Mouse (Mus musculus): ENCODE data around the gene Cyb561d2. TPM values are rescaled to one million over a fixed set of nuclear protein-coding genes. Genes with fewer than 3 reads are reported as not detected.

The Cyb561d2 gene
- polyA plus RNA-seq, 1 experiment = 18.5 TPM

DNA sequence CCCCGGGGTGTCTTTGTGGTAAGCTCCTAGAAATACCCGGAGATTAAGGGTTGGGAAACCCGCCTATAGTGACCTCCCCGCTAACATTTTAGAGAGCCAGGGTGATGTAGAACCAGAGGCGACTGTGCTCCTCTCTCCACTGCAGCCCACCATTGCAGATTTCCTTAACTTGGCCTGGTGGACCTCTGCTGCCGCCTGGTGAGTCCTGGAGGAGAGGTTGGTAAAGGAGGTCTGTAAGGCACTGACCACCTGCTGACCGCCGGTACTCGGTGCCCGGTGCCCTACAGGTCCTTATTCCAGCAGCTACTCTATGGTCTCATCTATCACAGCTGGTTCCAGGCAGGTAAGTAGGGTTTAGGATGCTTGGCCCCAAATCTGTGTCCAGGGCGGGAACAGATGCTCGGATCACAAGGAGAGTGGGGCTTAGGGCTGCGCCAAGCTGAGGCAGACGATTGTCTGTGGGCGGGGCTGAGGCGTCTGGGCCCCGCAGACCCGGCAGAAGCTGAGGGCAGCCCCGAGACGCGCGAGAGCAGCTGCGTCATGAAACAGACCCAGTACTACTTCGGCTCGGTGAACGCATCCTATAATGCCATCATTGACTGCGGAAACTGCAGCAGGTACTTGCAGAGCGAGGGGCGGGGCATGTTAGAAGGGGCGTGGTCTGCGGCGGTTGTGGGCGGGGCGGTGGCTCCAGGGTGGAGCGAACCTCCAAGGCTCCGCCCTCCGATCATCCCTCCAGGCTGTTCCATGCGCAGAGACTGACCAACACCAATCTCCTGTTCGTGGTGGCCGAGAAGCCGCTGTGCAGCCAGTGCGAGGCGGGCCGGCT is 15.6 kb downstream of the Cyb561d2 start:
- Histone ChIP-seq H3K27me3 (replicated peaks) (peaks cover 77% of the 10 kb centered on the region), H3K9me3 (no peaks in the 10 kb centered on the region), H3K36me3 (replicated peaks; ENCODE audit: low read length) (no peaks in the 10 kb centered on the region), H3K4me1 (peaks cover 40% of the 10 kb centered on the region), H3K4me3 (replicated peaks) (peak overlapping the region; percentile 91)
- TF ChIP-seq FLI1 (IDR thresholded peaks at IDR 0.05; ENCODE audit: low read length) = no peak
- TF ChIP-seq GATA1 (IDR thresholded peaks at IDR 0.05; ENCODE audit: borderline replicate concordance, low read length) = no peak

GRCm38 (mm10) chr9:107522400-107522711 is 19.6 kb downstream of the Cyb561d2 start:
- TF ChIP-seq GATA1 (IDR thresholded peaks at IDR 0.05; ENCODE audit: borderline replicate concordance, low read length) = no peak
- H3K9me3 ChIP-seq = no peaks in the 10 kb centered on the region
- H3K4me3 ChIP-seq (replicated peaks) = peak overlapping the region; percentile 90
- peaks cover 53% of the 10 kb centered on the region for H3K4me1 ChIP-seq
- H3K27me3 ChIP-seq (replicated peaks) = peaks cover 93% of the 10 kb centered on the region
- H3K36me3 ChIP-seq (replicated peaks; ENCODE audit: low read length) = no peaks in the 10 kb centered on the region

DNA sequence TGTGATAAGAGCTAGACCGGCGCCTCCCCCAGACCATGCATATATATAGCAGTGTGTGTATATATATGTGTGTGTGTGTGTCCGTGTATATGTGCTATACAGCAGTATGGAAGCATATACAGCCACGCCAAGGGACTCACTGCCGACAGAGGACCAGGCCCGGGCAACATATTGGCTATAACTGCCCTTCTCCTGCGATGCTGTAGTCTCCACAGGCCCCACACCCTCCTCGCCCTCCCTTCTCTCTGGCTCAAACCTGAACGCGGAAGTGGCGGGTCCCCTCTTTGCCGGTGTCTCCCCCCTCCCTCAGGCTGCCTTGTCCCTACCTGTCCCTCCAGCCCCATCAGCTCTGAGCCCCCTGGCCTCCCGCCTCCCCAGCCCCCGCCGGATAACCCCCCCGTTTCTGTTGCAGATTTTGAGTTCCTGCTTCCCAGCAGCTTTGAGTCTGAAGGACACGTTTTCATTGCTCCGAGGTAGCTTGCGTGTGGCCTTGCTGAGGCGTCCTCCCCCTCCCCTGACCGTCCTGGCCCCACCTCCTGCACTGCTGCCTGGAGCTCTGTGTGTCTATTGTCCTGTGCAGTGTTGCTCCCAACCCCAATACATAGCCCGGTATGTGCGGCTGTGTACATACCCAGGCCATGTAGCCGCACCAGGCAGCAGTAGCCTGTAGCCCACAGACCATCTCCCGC is 20.1 kb downstream of the Cyb561d2 start:
- Histone ChIP-seq H3K4me3 (replicated peaks) (peak overlapping the region; percentile 90), H3K36me3 (replicated peaks; ENCODE audit: low read length) (no peaks in the 10 kb centered on the region), H3K4me1 (peaks cover 48% of the 10 kb centered on the region), H3K9me3 (no peaks in the 10 kb centered on the region), H3K27me3 (replicated peaks) (peaks cover 91% of the 10 kb centered on the region)
- TF ChIP-seq FLI1 (IDR thresholded peaks at IDR 0.05; ENCODE audit: low read length) (no peak), GATA1 (IDR thresholded peaks at IDR 0.05; ENCODE audit: borderline replicate concordance, low read length) (no peak)

GRCm38 (mm10) chr9:107521190-107521589 is 20.8 kb downstream of the Cyb561d2 start:
- Histone ChIP-seq H3K9me3 (no peaks in the 10 kb centered on the region), H3K4me3 (replicated peaks) (peak overlapping the region; percentile 84), H3K36me3 (replicated peaks; ENCODE audit: low read length) (no peaks in the 10 kb centered on the region), H3K27me3 (replicated peaks) (peaks cover 90% of the 10 kb centered on the region), H3K4me1 (peaks cover 41% of the 10 kb centered on the region)
- TF ChIP-seq FLI1 (IDR thresholded peaks at IDR 0.05; ENCODE audit: low read length) = no peak
- TF ChIP-seq GATA1 (IDR thresholded peaks at IDR 0.05; ENCODE audit: borderline replicate concordance, low read length) = no peak

DNA sequence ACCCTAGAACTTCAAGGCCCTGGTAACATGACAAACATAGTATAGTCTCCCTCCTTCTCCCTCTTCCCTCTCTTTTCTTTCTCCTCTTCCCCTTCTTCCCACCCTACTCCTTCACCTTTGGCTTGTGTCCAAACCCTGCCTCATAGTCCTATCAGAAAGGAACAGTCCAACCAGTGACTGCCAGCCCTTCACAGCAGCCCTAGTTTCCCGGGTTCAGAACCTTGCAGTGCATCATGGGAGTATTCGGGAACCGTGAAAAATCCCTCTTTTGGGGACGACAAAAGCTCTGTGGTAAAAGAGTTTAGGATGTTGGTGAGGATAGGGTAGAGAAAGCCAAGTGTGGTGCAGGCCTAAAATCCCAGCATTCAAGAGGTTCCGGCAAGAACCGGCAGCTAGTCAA is 21.7 kb downstream of the Cyb561d2 start:
- peaks cover 85% of the 10 kb centered on the region for H3K27me3 ChIP-seq (replicated peaks)

GRCm38 (mm10) chr9:107514303-107514955 is 27.6 kb downstream of the Cyb561d2 start:
- Histone ChIP-seq H3K4me1 (peaks cover 4% of the 10 kb centered on the region; the same call in 1 of the 2 replicates), H3K9me3 (no peaks in the 10 kb centered on the region), H3K27me3 (replicated peaks) (peaks cover 76% of the 10 kb centered on the region), H3K4me3 (replicated peaks) (no peak overlapping the region), H3K36me3 (replicated peaks; ENCODE audit: low read length) (no peaks in the 10 kb centered on the region)
- TF ChIP-seq FLI1 (IDR thresholded peaks at IDR 0.05; ENCODE audit: low read length) (no peak), GATA1 (IDR thresholded peaks at IDR 0.05; ENCODE audit: borderline replicate concordance, low read length) (no peak)

More for the DNA sequence above, 21.7 kb downstream of the Cyb561d2 start:
- TF ChIP-seq FLI1 (IDR thresholded peaks at IDR 0.05; ENCODE audit: low read length) (no peak), GATA1 (IDR thresholded peaks at IDR 0.05; ENCODE audit: borderline replicate concordance, low read length) (no peak)
- no peaks in the 10 kb centered on the region for H3K9me3 ChIP-seq
- H3K4me1 ChIP-seq = peaks cover 39% of the 10 kb centered on the region
- no peaks in the 10 kb centered on the region for H3K36me3 ChIP-seq (replicated peaks; ENCODE audit: low read length)
- no peak overlapping the region for H3K4me3 ChIP-seq (replicated peaks)

DNA sequence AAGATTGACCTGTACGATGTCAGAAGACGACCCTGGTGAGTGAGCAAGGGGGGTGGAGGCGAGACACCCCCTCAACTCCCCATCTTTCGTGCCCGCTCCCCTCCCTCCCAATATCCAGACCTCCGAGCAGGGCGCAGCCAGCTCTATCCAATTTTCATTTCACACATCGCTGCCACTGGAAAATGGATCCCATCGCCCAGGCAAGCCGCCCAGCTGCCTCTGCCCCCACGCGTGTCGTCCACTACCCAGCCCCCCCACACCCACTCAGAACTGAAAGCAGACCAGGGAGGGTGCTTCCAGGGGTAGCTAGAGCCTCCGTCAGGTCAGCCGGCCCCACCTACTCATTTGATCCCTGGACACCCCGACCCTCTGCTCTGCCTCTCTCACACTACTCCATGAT is 29.7 kb downstream of the Cyb561d2 start:
- H3K27me3 ChIP-seq (replicated peaks) = peaks cover 76% of the 10 kb centered on the region
- peaks cover 4% of the 10 kb centered on the region; the same call in 1 of the 2 replicates for H3K4me1 ChIP-seq
- no peak overlapping the region for H3K4me3 ChIP-seq (replicated peaks)
- TF ChIP-seq GATA1 (IDR thresholded peaks at IDR 0.05; ENCODE audit: borderline replicate concordance, low read length) = no peak
- TF ChIP-seq FLI1 (IDR thresholded peaks at IDR 0.05; ENCODE audit: low read length) = no peak
- no peaks in the 10 kb centered on the region for H3K36me3 ChIP-seq (replicated peaks; ENCODE audit: low read length)
- no peaks in the 10 kb centered on the region for H3K9me3 ChIP-seq

GRCm38 (mm10) chr9:107511436-107511835 is 30.6 kb downstream of the Cyb561d2 start:
- peaks cover 4% of the 10 kb centered on the region; the same call in 1 of the 2 replicates for H3K4me1 ChIP-seq
- H3K27me3 ChIP-seq (replicated peaks) = peaks cover 76% of the 10 kb centered on the region
- no peaks in the 10 kb centered on the region for H3K36me3 ChIP-seq (replicated peaks; ENCODE audit: low read length)
- H3K4me3 ChIP-seq (replicated peaks) = no peak overlapping the region
- no peaks in the 10 kb centered on the region for H3K9me3 ChIP-seq
- TF ChIP-seq FLI1 (IDR thresholded peaks at IDR 0.05; ENCODE audit: low read length) (no peak), GATA1 (IDR thresholded peaks at IDR 0.05; ENCODE audit: borderline replicate concordance, low read length) (no peak)

GRCm38 (mm10) chr9:107510384-107511100 is 31.5 kb downstream of the Cyb561d2 start:
- peaks cover 79% of the 10 kb centered on the region for H3K27me3 ChIP-seq (replicated peaks)
- TF ChIP-seq GATA1 (IDR thresholded peaks at IDR 0.05; ENCODE audit: borderline replicate concordance, low read length) = no peak
- no peak for TF ChIP-seq FLI1 (IDR thresholded peaks at IDR 0.05; ENCODE audit: low read length)
- no peak overlapping the region for H3K4me3 ChIP-seq (replicated peaks)
- H3K9me3 ChIP-seq = no peaks in the 10 kb centered on the region
- peaks cover 4% of the 10 kb centered on the region; the same call in 1 of the 2 replicates for H3K4me1 ChIP-seq
- no peaks in the 10 kb centered on the region for H3K36me3 ChIP-seq (replicated peaks; ENCODE audit: low read length)

Measured in megakaryocyte, embryonic 14.5 days (primary cell).